Mouse (Mus musculus) CH12.LX (cell line): ENCODE data around the gene Kcnj2. TPM values are rescaled to one million over a fixed set of nuclear protein-coding genes. Genes with fewer than 3 reads are reported as not detected.

Experiments
- DNase-seq: peaks from one replicate; pipeline ENCODE4 v3.0.0-alpha.2; 2013; ENCODE audit errors: extremely low read depth
- H3K27ac ChIP-seq: 2 replicates; pipeline ENCODE4 v1.5.1; 2012; ENCODE audit warnings: low read depth, mild to moderate bottlenecking, control low read depth, moderate library complexity; ENCODE audit not compliant: insufficient read depth
- H3K27me3 ChIP-seq: replicated peaks from 2 replicates; pipeline ENCODE3; 2012; ENCODE audit warnings: inconsistent platforms
- H3K36me3 ChIP-seq, 2 experiments: replicated peaks in 1 of 2; 2 replicates each; pipeline versions ENCODE3 to v1.6.1; 2012; ENCODE audit warnings: inconsistent platforms in 1 of 2, low read length in 1 of 2, mild to moderate bottlenecking in 1 of 2, mixed read lengths in 1 of 2, moderate library complexity in 1 of 2; ENCODE audit not compliant: control insufficient read depth in 1 of 2, insufficient read depth in 1 of 2
- H3K4me1 ChIP-seq, 2 experiments: 2 replicates each; pipeline ENCODE4 v1.6.1; 2012; ENCODE audit warnings: inconsistent platforms in 1 of 2, moderate library complexity in 1 of 2; ENCODE audit not compliant: insufficient read depth in 2 of 2, control insufficient read depth in 1 of 2
- H3K4me2 ChIP-seq: 2 replicates; pipeline ENCODE4 v1.6.1; 2012; ENCODE audit warnings: low read depth, mild to moderate bottlenecking, control low read depth; ENCODE audit not compliant: poor library complexity, insufficient read depth, severe bottlenecking
- H3K4me3 ChIP-seq, 3 experiments: fragments of 150-350 bp in 1 of 3; sonication (generic) in 1 of 3; replicated peaks in 1 of 3; 2 replicates each; pipeline versions ENCODE3 to v1.5.1; 2011 to 2012; ENCODE audit warnings: low read depth in 2 of 3, low read length in 2 of 3, mild to moderate bottlenecking in 2 of 3, moderate library complexity in 2 of 3, control low read depth in 1 of 3, improper control_type of control experiment in 1 of 3, inconsistent platforms in 1 of 3, mixed read lengths in 1 of 3; ENCODE audit not compliant: poor library complexity in 1 of 3
- H3K79me2 ChIP-seq: replicated peaks from 2 replicates; pipeline ENCODE4 v1.6.1; 2012; ENCODE audit warnings: mild to moderate bottlenecking, moderate library complexity; ENCODE audit not compliant: control insufficient read depth, poor library complexity, insufficient read depth, severe bottlenecking; ENCODE audit errors: extremely low read depth
- H3K9ac ChIP-seq: 2 replicates; pipeline ENCODE4 v1.6.1; 2012; ENCODE audit warnings: low read depth, mild to moderate bottlenecking, control low read depth, moderate library complexity; ENCODE audit not compliant: insufficient read depth
- H3K9me3 ChIP-seq: replicated peaks from 2 replicates; pipeline ENCODE3; 2012; ENCODE audit warnings: low read length, inconsistent platforms, mixed read lengths
- BHLHE40 ChIP-seq: IDR thresholded peaks from 2 replicates; pipeline ENCODE4 v1.6.1; 2011; ENCODE audit warnings: mild to moderate bottlenecking, low read depth, low read length, improper control_type of control experiment
- CHD1 ChIP-seq: IDR thresholded peaks from 2 replicates; pipeline ENCODE4 v1.6.1; 2012; ENCODE audit warnings: low read depth, low read length, improper control_type of control experiment, inconsistent platforms
- ELF1 ChIP-seq: IDR thresholded peaks from 2 replicates; pipeline ENCODE4 v1.6.1; 2014; ENCODE audit warnings: low read depth, mild to moderate bottlenecking, inconsistent platforms, low read length, improper control_type of control experiment
- ETS1 ChIP-seq: conservative IDR thresholded peaks from 2 replicates; pipeline ENCODE4 v1.6.1; 2012; ENCODE audit warnings: low read depth, mild to moderate bottlenecking, inconsistent platforms, low read length, improper control_type of control experiment, moderate library complexity
- GABPA ChIP-seq: IDR thresholded peaks from 2 replicates; pipeline ENCODE4 v1.6.1; 2012; ENCODE audit warnings: low read depth, low read length, improper control_type of control experiment, inconsistent platforms; ENCODE audit not compliant: insufficient replicate concordance
- HCFC1 ChIP-seq: IDR thresholded peaks from 2 replicates; pipeline ENCODE4 v1.6.1; 2012; ENCODE audit warnings: low read depth, mild to moderate bottlenecking, inconsistent platforms, low read length, improper control_type of control experiment
- IRF4 ChIP-seq: IDR thresholded peaks from 2 replicates; pipeline ENCODE4 v1.6.1; 2014; ENCODE audit warnings: low read depth, mild to moderate bottlenecking, inconsistent platforms, low read length, improper control_type of control experiment
- KAT2A ChIP-seq: IDR thresholded peaks from 2 replicates; pipeline ENCODE4 v1.6.1; 2012; ENCODE audit warnings: low read length, improper control_type of control experiment, inconsistent platforms; ENCODE audit not compliant: insufficient replicate concordance
- MAFK ChIP-seq: IDR thresholded peaks from 2 replicates; pipeline ENCODE4 v1.6.1; 2011; ENCODE audit warnings: low read length, improper control_type of control experiment; ENCODE audit not compliant: insufficient replicate concordance
- MAZ ChIP-seq: IDR thresholded peaks from 2 replicates; pipeline ENCODE4 v1.6.1; 2012; ENCODE audit warnings: low read depth, mild to moderate bottlenecking, inconsistent platforms, low read length, improper control_type of control experiment, moderate library complexity
- MXI1 ChIP-seq: IDR thresholded peaks from 2 replicates; pipeline ENCODE4 v1.6.1; 2011; ENCODE audit warnings: mild to moderate bottlenecking, low read depth, low read length, improper control_type of control experiment
- MYC ChIP-seq: IDR thresholded peaks from 2 replicates; pipeline ENCODE4 v1.6.1; 2011; ENCODE audit warnings: low read depth, mild to moderate bottlenecking, improper control_type of control experiment, low read length
- PAX5 ChIP-seq: IDR thresholded peaks from 2 replicates; pipeline ENCODE4 v1.6.1; 2012; ENCODE audit warnings: low read length, inconsistent platforms, mixed read lengths
- POLR2AphosphoS2 ChIP-seq: IDR thresholded peaks from 2 replicates; pipeline ENCODE4 v1.6.1; 2011; ENCODE audit warnings: low read depth, low read length, improper control_type of control experiment
- RAD21 ChIP-seq: IDR thresholded peaks from 2 replicates; pipeline ENCODE4 v1.6.1; 2011; ENCODE audit warnings: low read depth, mild to moderate bottlenecking, low read length, improper control_type of control experiment, moderate library complexity
- SIN3A ChIP-seq: IDR thresholded peaks from 2 replicates; pipeline ENCODE4 v1.6.1; 2012; ENCODE audit warnings: low read length, improper control_type of control experiment, inconsistent platforms
- SMC3 ChIP-seq: IDR thresholded peaks from 2 replicates; pipeline ENCODE4 v1.6.1; 2011; ENCODE audit warnings: low read depth, low read length, improper control_type of control experiment
- TBP ChIP-seq: conservative IDR thresholded peaks from 2 replicates; pipeline ENCODE4 v1.6.1; 2011; ENCODE audit warnings: low read depth, low read length, improper control_type of control experiment
- USF2 ChIP-seq: conservative IDR thresholded peaks from 2 replicates; pipeline ENCODE4 v1.6.1; 2011; ENCODE audit warnings: low read depth, low read length, improper control_type of control experiment
- ZMIZ1 ChIP-seq: IDR thresholded peaks from 2 replicates; pipeline ENCODE4 v1.6.1; 2012; ENCODE audit warnings: low read depth, mild to moderate bottlenecking, inconsistent platforms, low read length, improper control_type of control experiment
- dilution Hi-C: fragments of 300-500 bp; cut with MboI; formaldehyde crosslinking; loops from 2 replicates; pipeline ENCODE4 v1.14.3; 2020; ENCODE audit warnings: low sequenced_read_pairs; ENCODE audit not compliant: extremely low pct_unique_long_range_greater_than_20kb, extremely low pct_ligation_motif_present
- in situ Hi-C: fragments of 300-500 bp; cut with MboI; formaldehyde crosslinking; loops from 3 replicates; pipeline ENCODE4 v1.14.3; 2019; ENCODE audit warnings: low sequenced_read_pairs, low pct_ligation_motif_present, low pct_unique_long_range_greater_than_20kb, mixed read lengths
- polyA plus RNA-seq: library from polyadenylated mRNA; unstranded; fragments of >175 nt; gene quantifications from 2 replicates; pipeline ENCODE4 v1.2.1, GENCODE M21; 2012; ENCODE audit warnings: low read depth; ENCODE audit not compliant: insufficient read length
- total RNA-seq, 2 experiments: library from RNA; depleted of rRNA; stranded (reverse); fragments of 300-350 nt in 1 of 2; fragments of >200 nt in 1 of 2; gene quantifications; 2 replicates each; pipeline ENCODE4 v1.2.3; 2012 to 2014

The Kcnj2 gene
- total and polyA plus RNA-seq, 3 experiments, result under 0.01 to 0.11 (median 0.09) TPM

DNA sequence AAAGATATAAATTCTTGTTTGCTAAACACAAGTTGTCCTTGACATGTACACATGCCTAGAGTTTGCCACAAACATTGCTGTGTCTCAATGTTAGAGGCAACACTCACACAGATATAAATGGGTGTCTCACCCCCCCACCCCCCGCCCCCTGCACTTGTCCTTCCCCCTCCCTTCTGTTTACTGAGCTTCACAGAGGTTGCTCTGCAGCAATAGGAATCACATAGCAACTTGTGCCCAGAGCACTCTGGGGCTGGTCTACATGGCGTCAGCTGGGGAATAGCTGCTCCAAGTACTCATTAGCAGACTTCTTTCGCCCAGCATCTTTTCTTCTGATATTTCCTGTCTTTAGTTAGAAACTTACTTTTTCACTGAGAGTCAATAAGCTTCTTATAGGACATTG, 1.8 kb downstream of the Kcnj2 start:
- no peak overlapping the region for H3K4me2 ChIP-seq
- no peaks in the 10 kb centered on the region for H3K79me2 ChIP-seq
- dilution Hi-C loops, result no loop called here
- in situ Hi-C loops, result loop anchor here (25.0 kb wide), 2 partner anchors 370 to 705 kb away; no protein-coding TSS in a partner anchor
- no peak overlapping the region for H3K9ac ChIP-seq
- H3K27ac ChIP-seq, result no peak overlapping the region
- H3K4me3 ChIP-seq, result no peak overlapping the region
- peaks cover 0 to 12% of the 10 kb centered on the region in 2 experiments; a peak in 2 of 4 replicates for H3K4me1 ChIP-seq
- no peaks in the 10 kb centered on the region for H3K27me3 ChIP-seq
- no peaks in the 10 kb centered on the region for H3K9me3 ChIP-seq
- DNase-seq, result no peak
- no peaks in the 10 kb centered on the region for H3K36me3 ChIP-seq
- no peak for TF ChIP-seq HCFC1
- no peak for TF ChIP-seq MYC
- no peak for TF ChIP-seq MAFK
- TF ChIP-seq SIN3A, result no peak
- TF ChIP-seq GABPA, result no peak
- TF ChIP-seq MAZ, result no peak
- no peak for TF ChIP-seq IRF4
- no peak for TF ChIP-seq TBP
- TF ChIP-seq POLR2AphosphoS2, result no peak
- no peak for TF ChIP-seq SMC3

DNA sequence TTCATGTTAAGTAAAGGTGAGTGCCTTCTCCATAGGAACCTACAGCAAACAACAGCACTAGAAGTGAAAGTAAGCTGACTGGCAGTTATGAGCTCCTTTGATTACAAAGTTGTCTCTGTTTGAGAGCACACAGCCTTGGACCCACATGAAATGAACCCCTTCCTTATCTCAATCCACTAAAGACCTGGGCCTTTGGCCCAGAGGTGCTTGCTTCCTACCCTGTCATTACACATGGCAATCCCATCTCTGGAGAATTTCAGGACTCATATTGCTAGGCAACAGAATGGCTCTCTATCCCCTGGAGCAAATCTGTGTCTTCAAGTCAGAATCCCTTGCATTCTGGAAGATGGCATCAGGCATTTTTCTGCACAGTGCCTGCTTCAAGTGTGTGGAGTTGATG, 4.5 kb downstream of the Kcnj2 start:
- in situ Hi-C loops (loop anchor here (25.0 kb wide), 2 partner anchors 367 to 708 kb away; no protein-coding TSS in a partner anchor), dilution Hi-C loops (no loop called here)

More for the DNA sequence above, 4.5 kb downstream of the Kcnj2 start:
- Histone ChIP-seq H3K4me3 (no peak overlapping the region), H3K79me2 (no peaks in the 10 kb centered on the region), H3K4me1 (peaks cover 0 to 12% of the 10 kb centered on the region in 2 experiments; a peak in 2 of 4 replicates), H3K9ac (no peak overlapping the region), H3K27ac (no peak overlapping the region), H3K27me3 (no peaks in the 10 kb centered on the region), H3K4me2 (no peak overlapping the region), H3K9me3 (no peaks in the 10 kb centered on the region), H3K36me3 (no peaks in the 10 kb centered on the region)
- no peak for DNase-seq
- TF ChIP-seq SMC3 (no peak), ETS1 (no peak), TBP (no peak), USF2 (no peak), RAD21 (no peak), PAX5 (no peak), MYC (no peak), POLR2AphosphoS2 (no peak), MXI1 (no peak), SIN3A (no peak), BHLHE40 (no peak), MAZ (no peak), ZMIZ1 (no peak), KAT2A (no peak), ELF1 (no peak), HCFC1 (no peak), IRF4 (no peak), CHD1 (no peak)
